Mouse (Mus musculus) spleen, adult 2 months (tissue): ENCODE data around the gene Tmc1.

Source experiments
- CTCF ChIP-seq: fragments of 200-500 bp; IDR thresholded peaks from 2 replicates; pipeline ENCODE4 v1.5.1; 2011; ENCODE audit warnings: mild to moderate bottlenecking, inconsistent platforms; ENCODE audit not compliant: insufficient read depth, insufficient read length, insufficient replicate concordance; ENCODE audit errors: extremely low read depth
- POLR2A ChIP-seq: fragments of 200-500 bp; IDR thresholded peaks from 2 replicates; pipeline ENCODE4 v1.6.1; 2011; ENCODE audit warnings: low read depth, low read length, inconsistent platforms

GRCm38 (mm10) chr19:20787289-20787688 is 166.7 kb downstream of the Tmc1 start:
- TF ChIP-seq CTCF = no peak
- TF ChIP-seq POLR2A = no peak
